Mouse (Mus musculus) erythroid progenitor cell, adult 5-6 weeks (primary cell): Measurements from ENCODE around the gene 5430419D17Rik. TPM values are rescaled to one million over a fixed set of nuclear protein-coding genes. Genes with fewer than 3 reads are reported as not detected.

Experiments
- ATAC-seq: replicated peaks from 2 replicates; pipeline ENCODE4 v1.8.0; 2016; ENCODE audit warnings: moderate number of reproducible peaks, mild to moderate bottlenecking, moderate TSS enrichment, inconsistent platforms; ENCODE audit not compliant: poor library complexity, low FRiP score, severe bottlenecking
- total RNA-seq, 2 experiments: library from RNA; stranded (forward) in 1 of 2; stranded (reverse) in 1 of 2; fragments of 150-400 nt in 1 of 2; fragments of 186-747, 209-891 nt in 1 of 2; gene quantifications; 2 replicates each; pipeline versions ENCODE4 v1.2.3 to v1.2.4; 2015 to 2017; ENCODE audit warnings: low replicate concordance in 2 of 2

Gene 5430419D17Rik
- not detected in 2 replicates for total RNA-seq (2015; ENCODE audit: low replicate concordance)
- not detected in 2 replicates for total RNA-seq (2017; ENCODE audit: low replicate concordance)

DNA sequence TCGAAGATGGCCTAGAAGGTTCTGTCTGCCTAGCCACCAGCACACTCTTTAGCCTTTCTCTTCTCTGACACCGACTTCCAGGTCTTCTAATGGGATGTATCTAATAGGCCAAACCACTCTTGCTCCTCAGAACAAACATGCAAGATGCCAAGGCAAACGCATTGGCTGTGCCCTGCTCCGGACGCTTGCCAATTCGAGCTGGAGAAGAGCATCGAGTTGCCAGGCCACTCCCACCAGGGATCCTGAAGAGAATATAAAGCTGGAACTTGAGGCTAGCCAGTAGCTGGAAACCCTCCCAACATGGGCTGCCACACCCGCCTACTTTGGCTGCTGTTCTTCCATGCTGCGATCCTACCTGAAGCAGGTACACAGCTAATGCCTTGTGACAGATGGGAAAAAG, at the start of gene 5430419D17Rik:
Gene 5430419D17Rik, plus strand, starts transcription at position 282 of the 400 bp plus-strand sequence.
- no peak for ATAC-seq

DNA sequence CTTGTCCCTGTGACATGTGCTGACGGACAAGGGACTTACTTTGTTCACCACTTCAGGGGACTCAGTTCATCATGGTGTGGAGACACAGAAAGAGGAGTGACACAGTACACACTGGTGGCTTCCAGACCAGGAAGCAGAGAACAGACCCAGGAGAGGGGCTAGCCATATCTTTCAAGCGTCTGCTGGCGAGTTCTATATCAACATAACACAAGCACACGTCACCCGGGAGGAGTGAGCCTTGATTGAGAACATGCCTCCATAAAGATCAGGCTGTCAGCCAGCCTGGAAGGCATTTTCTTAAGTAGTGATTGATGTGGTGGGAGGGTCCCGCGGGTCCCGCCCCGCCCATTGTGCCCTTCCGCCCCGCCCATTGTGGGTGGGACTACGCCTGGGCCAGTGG, 44.2 kb upstream of the 5430419D17Rik start:
- no peak for ATAC-seq

DNA sequence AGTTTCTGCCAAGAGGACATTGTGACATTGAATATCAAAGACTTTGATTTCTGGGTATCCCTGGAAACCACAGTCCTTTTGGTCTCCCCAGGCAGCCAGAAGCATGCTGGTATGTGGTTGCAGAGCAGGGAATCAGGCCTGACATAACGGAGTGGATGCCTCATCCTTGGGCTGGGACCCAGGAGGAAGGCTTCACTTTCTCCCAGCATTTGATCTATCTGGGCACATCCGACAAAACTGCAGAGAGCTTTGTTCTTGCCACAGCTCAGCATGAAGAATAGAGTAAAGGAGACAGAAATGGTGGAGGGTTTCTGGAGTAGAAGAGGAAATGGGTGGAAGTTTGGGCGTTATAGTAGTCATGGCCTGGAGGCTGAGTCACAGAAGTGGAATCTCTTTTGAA, 41.0 kb upstream of the 5430419D17Rik start:
- no peak for ATAC-seq

GRCm38 (mm10) chr7:131146214-131146613, 28.0 kb upstream of the 5430419D17Rik start, which contains the start of gene 4933402N03Rik:
4933402N03Rik (minus strand) TSS chr7:131146314.
- no peak for ATAC-seq

GRCm38 (mm10) chr7:131150179-131150578, 24.0 kb upstream of the 5430419D17Rik start:
- ATAC-seq, result no peak

DNA sequence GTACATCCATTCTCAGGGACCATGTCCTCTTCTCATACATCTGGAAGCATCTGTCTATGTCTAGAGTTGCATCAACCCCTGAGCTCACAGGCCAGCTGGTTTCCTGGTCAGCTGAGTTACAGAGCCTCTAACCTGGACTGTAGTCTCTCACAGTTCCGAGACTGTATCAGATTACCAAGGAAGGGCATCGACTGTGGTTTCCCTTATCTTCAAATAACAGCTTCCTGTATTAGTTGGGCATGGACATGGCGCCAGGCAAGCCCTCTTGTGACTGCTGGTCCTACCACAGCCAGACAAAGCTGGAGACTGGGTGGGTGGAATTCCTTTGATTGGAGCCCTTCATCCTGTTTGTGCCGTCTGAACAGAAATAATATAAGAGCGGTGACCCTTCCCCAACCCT, 21.2 kb upstream of the 5430419D17Rik start:
- no peak for ATAC-seq

GRCm38 (mm10) chr7:131162251-131162650, 12.0 kb upstream of the 5430419D17Rik start:
- ATAC-seq, result no peak

- no peak for ATAC-seq
Measured at GRCm38 (mm10) chr7:131167771-131168170, 6.4 kb upstream of the 5430419D17Rik start.

- ATAC-seq, result no peak
Measured at GRCm38 (mm10) chr7:131169099-131169498, 5.1 kb upstream of the 5430419D17Rik start.

GRCm38 (mm10) chr7:131182685-131183084, 8.5 kb downstream of the 5430419D17Rik start:
- ATAC-seq, result no peak

- no peak for ATAC-seq
Measured at GRCm38 (mm10) chr7:131184339-131184738, 10.1 kb downstream of the 5430419D17Rik start.

DNA sequence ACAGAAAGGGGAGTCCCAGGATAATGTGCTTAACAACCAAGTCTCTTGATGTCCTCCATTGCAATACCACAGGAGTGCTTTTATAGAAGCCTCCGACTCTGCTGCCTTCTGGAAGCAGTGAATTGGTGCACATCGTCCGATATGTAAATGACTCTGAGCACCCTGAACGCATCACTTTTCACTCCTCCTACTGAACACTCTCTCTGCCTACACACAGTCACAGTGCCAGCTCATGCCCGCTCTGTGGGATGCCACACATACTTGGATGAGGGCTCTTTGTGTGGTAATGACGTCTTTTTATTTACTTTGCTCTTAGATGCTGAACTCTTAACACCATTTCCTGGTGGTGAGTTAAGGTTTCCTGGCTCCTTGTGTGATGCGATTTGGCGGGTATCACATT, 12.8 kb downstream of the 5430419D17Rik start:
- ATAC-seq, result no peak

DNA sequence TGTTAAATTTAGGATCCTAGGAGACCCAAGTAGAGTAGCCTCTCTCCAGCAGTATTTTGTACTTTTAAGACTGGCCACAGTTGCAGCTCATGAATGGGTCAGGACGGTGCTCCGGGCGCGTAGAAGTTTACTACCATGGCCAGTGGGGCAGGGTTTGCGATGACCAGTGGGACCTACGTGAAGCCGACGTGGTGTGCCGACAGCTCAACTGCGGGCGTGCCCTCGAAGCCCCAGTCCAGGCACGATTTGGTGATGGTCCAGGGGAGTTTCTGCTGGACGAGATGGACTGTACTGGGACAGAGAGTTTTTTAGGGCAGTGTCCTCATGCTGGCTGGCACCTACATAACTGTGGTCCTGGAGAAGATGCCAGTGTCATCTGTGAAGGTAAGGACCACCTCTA, 13.8 kb downstream of the 5430419D17Rik start:
- ATAC-seq, result no peak

GRCm38 (mm10) chr7:131223086-131223485, 48.9 kb downstream of the 5430419D17Rik start:
- no peak for ATAC-seq

- ATAC-seq, result no peak
Measured at GRCm38 (mm10) chr7:131236091-131236490, 61.9 kb downstream of the 5430419D17Rik start.

DNA sequence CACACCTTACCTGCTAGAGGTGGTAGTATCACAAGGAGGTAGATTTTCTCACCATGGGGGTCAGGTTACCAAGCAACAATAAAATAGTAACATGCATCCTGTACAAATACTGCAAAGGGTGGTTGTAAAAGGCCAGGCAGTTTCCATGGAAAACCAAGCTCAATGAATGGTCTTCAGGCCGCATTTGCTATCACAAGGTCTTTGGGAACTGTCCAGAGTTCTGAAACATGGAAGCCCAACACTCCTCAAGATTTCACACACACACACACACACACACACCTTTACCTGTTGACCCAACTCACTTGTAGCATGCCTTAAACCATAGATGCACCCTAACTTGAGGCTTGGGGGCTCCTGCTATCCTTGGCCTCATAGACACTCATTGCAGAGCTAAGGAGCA, 70.8 kb downstream of the 5430419D17Rik start:
- ATAC-seq, result no peak

DNA sequence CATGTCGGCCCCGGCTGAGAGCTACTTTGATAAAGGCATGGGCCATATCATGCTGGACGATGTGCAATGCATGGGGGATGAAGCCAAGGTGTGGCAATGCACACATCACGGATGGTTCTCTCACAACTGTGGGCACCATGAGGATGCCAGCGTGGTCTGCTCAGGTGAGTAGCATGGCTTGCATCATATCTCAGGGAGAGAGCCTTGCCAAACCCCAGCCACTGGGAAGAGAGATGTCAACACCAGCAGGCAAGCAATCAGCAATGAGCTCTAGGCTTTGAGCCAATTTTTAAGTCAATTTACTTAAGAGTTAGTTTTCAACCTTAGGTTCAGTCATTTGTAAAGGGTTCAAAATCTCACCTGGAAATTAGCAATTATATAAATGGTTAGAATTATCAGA, 82.6 kb downstream of the 5430419D17Rik start:
- no peak for ATAC-seq

DNA sequence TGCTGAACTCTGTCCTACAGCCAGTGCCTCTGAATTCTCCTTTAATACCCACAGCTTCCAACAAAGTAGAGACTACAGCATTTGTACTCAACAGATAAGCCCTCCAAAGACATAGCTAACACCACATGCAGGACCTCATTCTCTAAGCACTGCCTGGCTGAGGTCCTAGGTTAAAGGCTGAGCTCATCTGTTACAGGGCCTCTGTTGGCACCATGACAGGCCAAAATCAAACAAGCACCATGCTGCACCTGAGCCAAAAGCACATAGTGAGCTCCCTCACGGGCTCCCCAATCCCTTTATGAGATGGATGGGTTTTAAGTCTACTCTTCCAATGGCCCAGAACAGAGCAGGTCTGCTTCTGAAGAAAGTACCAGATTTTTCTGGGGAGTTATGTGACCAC, 83.1 kb downstream of the 5430419D17Rik start:
- no peak for ATAC-seq

- ATAC-seq, result no peak
Measured at GRCm38 (mm10) chr7:131260946-131261345, 86.7 kb downstream of the 5430419D17Rik start.

DNA sequence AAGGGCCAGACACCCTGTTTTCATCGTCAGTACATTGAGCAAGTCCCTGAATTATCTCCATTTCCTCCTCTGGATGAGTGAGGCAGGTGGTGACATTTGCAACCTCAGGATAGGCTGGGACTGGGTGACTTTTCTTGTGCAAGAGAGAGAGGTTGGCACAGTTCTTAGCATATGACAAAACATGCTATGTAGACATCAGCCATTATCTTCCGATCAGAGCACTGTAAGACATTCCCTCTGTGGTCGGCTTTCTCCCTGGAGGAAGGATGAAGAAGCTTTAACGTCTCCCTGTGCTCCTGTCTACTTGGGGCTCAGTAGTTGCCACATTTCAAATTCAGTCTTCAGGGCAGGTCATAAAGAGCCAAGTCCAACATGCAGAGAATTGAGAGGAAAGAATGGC, 90.0 kb downstream of the 5430419D17Rik start:
- ATAC-seq, result no peak

DNA sequence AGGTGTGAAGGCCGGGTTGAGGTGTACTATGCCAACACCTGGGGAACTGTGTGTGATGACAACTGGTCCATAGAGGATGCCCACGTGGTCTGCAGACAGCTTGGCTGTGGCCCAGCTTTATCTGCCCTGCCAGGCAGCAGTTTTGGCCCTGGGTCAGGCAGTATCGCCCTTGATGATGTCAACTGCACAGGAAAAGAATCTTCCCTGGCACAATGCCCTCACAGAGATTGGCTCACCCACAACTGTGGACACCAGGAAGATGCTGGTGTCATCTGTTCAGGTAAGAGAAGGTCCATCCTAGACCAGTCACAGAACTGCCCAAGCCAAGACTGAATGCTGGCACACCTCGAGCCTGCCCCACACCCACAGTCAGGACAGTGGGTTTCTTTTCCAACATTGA, 91.6 kb downstream of the 5430419D17Rik start:
- no peak for ATAC-seq

- ATAC-seq, result no peak
Measured at GRCm38 (mm10) chr7:131297151-131297550, 122.9 kb downstream of the 5430419D17Rik start.
